Mouse (Mus musculus) 3134 (cell line): ENCODE results near the gene Hip1.

Source experiments
- DNase-seq: peaks from one replicate; pipeline ENCODE4 v3.0.0-alpha.2; 2011; ENCODE audit warnings: low spot score; ENCODE audit not compliant: insufficient read length; ENCODE audit errors: extremely low read depth

Hip1 gene

DNA sequence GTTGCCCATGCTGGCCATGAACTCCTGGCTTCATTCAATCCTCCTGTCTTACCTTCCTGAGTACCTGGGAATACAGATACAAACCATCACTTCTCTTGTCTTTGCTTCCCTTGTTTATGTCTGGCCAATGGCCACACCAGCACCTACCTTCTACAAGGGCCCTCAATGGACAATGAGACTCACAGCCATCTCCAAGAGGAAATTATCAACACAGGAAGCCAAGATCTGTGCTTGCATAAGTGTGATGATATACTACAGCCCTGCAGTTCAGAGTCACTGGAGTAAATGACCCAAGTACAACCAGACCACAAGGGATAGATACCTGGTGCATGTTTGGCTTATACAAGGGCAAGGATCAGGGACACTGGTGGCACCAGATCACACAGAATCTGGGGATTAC is 9.1 kb downstream of the Hip1 start:
- no peak for DNase-seq

DNA sequence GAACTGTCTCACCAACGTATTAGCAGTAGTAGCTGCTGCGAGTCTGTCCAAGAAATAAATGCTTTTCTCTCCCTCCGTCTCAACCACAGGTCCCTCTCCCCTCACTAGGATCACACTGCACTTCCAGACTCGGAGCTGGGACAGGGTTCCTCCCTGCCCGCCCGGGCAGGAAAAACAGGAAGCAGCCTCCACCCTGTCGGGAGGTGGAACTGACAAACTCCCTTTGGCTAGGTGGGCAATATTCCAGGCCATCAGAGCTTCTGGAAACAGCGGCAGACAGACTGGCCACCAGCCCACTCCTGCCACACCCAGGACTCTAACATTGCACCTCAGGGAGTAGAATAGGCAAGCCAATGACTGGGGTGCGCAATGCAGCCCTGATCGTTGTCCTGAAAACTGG is 11.5 kb downstream of the Hip1 start:
- DNase-seq: peak; percentile 80

DNA sequence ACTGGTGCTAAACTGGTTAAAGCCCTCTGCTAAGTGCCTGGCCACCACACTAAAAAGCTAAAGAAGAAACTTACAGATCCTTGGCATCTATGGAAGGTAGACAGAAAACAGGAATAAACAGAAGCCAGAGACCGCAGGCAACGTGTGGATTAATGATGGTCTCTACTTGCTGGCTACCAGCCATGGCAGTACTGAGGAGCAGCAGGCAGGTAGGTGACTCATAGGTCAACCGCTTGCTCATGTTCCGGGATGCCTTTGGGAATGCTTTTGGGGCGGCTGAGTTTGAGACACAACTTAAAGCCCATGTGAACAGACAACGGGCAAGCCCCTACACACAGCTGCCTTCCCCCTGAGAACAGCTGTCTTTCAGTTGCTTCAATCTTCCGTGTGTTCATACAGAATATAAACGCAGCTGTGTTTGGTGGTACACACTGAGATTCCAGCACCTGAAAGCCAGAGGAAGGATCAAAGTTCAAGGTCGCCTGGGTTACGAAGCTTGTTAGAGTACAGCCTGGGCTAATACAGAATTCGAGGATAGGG is 13.5 kb downstream of the Hip1 start:
- DNase-seq: no peak

DNA sequence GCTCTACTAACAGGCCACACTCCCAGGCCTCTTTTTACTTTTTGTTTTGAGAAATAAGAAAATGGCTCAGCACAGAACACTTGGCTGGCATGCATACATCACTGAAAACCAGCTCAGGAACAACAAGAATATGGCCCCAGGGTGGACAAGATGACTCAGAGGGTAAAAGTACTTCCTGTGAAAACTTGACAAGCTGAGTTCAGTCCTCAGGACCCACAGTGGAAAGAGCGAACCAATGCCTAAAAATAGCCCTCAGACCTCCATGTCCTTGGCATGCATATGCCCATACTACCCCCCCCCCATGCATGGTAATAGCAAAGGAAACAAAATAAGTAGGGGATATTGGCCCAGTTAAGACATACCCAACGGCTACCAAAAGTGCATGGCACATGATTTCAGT is 15.0 kb downstream of the Hip1 start:
- no peak for DNase-seq

DNA sequence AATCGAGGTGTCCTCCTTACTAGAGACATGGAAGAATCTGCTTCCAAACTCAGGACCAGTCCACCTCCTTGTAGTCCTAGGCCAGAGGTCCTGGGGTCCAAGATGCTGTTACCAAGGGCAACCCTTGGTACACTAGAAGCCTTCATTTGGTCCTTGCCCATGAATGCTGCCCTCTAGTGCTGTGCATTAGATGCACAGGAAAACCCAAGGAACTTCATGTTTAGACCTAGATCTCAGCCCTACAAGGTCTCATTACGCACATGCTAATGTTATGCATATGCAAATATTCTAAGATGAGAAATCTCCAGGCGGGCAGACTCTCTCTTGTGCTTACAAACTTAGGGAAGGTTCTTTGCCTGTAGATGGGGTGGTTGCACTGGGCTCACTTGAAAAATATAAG is 15.6 kb downstream of the Hip1 start:
- no peak for DNase-seq

DNA sequence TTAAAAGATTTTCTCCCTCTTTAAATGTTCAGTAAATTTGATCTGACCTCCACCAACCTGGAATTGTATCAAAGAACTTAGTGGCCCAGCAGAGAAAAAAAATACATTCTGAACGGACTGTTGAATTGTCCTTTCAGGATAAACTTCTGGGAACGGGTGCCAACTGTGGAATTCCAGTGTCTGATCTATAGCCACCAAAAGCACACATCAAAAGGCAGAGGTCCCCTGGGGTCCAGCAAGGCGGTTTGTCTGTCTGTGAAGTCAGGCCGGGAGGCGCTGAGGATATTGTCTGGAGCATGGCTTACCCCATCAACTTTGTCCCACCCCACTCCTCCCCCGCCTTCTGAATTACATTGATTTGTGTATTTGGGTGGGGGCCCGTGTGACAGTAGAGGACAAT is 16.9 kb downstream of the Hip1 start:
- no peak for DNase-seq

DNA sequence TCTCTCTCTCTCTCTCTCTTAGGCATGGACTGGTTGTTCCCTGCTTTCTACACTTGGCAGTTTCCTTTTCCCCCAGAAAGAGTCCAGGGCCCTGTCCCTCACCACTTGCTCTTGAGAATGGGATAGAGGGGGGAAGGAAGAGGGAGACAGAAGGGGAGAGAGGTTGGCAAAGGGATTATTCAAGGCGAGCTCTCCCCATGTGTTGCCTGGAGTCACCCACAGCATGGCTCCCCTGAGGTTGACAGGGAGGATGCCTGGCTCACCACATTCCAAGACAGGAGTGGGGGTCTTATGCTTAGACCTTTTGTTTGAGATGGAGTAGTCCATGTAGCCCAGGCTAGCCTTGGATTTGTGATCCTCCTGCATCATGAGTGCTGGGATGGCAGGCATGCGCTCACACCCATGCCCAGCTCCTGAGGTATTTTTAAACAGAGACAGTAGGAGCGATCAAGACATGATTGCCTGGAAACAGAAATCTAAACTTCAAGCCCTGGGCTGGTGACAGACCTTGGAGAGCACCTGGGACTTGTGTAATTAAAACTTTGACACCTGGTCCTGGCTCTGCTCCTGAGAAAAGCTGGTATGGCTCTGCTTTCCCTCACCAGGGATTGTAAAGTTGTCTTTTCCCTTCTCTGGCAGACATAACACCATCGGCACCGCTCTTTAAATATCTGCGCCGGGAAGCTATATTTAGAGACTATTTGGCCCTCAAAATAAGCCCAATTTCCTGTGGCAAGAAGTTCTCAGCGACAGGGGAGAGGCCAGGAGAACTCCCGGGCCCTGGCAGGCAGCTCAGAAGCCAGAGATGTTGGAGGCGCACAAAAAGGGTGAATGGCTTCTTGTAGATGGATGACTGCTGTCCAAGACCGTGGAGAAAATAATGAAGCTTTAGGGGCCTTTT is 20.0 kb downstream of the Hip1 start:
- DNase-seq: no peak

DNA sequence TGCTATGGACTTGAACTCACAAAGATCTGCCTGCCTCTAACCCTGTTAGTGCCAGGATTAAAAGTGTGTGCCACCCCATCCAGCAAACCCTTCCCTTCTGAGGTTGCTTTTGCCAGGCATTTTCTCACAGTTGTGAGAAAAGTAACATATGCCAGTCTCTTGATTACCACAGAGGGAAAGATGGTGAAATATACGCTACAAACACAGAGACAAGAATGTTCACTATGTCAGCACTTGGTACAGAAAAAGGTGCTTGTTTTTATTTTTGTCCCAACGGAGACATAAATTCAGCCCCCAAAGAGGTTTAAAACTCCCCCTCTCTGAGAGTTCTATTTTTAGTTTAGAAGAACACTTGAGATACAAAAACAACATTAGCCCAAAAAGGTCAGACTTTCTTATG is 20.8 kb downstream of the Hip1 start:
- DNase-seq: no peak

DNA sequence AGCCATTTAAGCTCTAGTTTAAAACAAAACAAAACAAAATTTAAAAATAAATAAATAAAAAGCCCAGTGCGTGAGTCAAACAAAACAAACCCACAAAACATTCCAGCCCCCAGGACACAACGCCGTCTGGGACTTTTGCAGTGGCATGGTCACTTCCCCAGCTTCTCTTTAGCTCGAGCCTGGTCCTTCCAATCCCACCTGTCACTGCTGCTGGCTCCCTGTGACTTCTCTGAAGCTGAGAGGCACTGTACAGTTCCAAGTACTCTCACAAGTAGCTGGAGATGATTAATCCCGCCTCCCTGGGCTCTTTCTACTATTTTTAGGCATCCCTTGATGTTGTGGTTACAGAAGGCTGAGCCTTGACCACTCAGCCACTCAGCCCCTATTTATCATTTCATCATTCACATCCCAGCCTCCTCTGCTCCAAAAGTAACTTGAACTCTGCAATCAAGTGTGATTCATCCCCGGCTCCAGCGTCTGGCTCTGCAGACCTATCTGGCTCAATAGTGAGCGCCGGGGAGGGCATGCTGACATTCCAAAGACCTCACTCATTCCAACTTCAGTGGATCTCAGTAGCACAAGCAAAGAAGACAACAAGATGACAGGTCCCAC is 22.7 kb downstream of the Hip1 start:
- DNase-seq: peak; percentile 90

DNA sequence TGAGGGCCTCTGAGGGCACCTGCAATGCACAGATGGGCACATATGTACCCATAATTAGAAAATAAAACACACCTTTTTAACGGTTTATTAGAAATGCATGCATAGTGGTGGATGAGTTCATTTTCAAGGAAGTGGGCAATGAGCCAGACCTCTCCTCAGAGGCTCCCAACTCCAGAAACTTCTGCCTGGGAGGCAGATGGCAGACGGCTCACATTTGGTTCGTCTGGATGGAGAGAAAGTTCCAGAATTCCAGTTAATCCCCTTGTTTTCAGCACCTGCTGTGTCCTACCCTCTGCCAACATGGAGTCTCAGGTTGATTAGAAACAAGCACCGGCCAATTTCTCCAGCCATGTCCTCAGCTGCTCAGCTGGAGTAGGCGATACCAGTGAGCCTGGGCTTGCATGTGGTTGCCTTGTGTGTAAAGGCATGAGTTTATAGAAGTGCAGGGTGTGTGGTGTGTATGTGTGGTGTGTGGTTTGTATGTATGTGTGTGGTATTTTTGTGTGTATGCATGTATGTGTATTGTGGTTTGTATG is 27.5 kb downstream of the Hip1 start:
- DNase-seq: no peak

DNA sequence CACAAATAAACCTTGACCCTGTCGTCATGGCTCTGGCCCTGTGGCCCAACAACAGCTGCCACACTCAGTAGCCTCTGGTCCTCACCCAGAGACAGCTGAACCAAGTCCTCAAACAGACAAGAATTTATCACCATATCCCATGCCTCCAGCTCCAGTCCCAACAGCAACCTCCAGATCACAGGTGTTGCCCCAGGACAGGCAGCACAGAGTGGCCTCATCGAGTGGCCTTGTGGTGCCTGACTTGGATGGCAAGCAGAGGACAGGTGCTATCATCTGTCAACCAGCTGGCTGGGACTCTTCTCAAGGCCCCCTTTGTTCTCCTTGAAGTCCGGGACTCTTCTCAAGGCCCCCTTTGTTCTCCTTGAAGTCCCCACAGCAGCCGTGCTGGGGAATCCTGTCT is 31.8 kb downstream of the Hip1 start:
- no peak for DNase-seq

DNA sequence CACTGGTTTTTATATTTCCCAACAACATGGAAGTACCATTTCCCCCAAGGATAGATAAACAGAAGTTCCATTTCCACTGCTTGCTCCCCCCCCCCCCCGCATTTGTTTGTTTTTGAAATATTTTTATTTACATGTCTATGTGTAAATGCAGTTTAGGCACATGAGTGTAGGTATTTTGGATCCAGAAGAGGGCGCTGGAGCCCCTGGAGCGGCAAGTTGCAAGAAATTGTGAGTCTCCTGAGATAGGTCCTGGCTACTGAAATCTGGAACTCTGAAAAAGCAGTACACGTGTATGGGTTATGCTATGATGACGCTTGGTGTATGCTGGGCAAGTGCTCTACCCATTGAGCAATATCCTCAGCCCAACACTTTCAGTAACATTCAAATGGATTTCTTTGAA is 33.8 kb downstream of the Hip1 start:
- DNase-seq: no peak

DNA sequence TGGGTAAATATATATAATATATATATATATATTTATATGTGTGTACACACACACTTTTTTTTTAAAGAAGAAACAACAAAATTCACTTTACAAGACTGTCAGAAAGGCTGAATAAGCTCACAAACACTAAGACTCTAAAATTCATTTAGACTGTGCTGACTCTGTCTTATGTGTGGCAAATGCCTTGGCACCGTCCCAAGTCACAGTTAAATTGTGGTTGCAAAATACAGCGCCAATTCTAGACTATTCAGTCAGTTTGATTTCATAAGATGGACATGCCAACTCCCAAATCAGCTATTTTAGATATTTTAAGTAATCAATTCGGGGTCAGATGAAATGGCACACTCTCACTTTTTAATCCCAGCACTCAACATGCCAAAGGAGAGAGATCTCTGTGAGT is 36.6 kb downstream of the Hip1 start:
- DNase-seq: no peak

DNA sequence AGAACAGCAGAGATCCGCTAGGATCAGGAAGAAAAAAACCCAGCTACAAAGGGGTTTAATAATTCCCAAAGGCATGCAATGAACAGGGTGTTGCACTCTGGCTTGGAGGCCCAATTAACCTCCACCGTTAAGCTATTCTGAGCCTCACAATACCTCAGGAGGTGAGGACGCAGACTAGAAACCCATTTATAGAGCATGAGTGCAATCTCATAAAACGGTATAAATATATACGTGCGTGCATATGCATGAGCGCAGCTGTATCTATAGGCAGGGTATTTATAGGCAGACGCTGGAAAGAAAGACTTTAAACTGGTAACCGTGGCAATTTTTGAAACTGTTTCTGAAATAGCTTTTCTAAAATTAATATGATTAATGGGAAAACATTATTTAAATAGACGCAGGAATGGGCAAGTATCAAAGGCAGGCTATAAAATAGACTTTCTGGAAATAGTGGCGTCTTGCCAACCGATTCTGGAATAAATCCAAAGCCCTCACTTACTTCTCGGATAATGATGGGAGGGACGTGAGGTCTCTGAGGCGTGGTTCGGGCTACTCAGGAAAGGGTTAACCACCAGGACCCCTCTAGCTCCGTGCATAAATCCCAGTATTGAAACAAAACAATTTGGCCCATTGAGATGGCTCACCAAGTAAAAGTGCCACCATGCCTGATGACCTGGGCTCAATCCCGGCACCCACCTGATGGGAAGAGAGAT is 37.2 kb downstream of the Hip1 start:
- no peak for DNase-seq

DNA sequence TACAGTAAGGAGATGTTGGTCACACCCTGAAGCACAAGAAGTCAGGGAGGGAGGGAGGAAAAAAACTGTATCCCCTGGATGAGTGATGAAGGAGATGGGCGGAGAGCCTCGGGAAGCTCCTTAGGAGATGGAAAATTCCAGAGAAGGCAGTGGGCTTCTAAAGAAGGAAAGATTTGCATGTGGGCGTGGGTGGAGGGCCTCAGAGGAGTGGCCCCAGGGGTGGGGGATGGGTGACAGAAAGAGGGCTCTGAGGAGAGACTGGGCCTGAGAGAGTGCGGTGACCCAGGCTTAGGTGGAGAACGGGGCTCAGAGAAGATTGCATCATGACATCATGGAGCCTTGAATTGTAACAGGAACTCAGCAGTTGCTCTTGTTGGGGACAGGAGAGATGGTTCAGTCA is 39.5 kb downstream of the Hip1 start:
- no peak for DNase-seq

DNA sequence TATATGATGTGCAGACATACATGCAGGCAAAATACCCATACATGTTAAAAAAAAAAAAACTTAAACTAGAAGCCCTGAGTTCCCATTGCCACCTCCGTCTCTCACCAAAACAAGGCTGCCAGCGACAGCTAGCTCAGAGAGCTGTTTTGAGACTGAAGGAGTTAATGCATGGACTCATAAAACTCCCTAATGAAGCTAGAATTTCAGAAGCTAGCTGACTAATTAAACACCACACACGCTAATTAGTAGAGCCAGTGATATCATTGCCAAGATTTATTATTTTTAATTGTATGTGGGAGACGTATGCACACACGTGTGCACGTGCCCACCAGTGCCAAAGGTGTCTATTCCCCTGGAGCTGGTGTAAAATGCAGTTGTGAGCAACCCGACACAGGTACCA is 42.0 kb downstream of the Hip1 start:
- DNase-seq: no peak

DNA sequence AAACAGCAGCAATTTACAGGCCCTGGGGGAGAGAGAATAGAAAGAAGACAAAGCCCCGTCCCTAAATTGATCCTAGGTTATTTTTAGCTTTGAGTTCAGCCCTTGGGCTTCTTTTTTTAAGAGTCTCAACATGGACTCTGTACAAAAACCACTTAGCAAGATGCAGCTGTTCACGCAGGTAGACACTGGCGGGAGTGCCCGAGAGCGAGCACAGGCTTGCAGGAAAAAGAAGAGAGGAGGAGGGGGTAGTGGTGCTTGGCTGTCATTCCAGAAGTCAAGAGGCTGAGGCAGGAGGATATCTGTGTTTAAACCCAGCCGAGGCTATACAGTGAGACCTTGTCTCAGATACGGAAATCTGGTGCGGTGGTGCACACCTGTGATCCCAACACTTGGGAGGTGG is 42.9 kb downstream of the Hip1 start:
- DNase-seq: no peak

DNA sequence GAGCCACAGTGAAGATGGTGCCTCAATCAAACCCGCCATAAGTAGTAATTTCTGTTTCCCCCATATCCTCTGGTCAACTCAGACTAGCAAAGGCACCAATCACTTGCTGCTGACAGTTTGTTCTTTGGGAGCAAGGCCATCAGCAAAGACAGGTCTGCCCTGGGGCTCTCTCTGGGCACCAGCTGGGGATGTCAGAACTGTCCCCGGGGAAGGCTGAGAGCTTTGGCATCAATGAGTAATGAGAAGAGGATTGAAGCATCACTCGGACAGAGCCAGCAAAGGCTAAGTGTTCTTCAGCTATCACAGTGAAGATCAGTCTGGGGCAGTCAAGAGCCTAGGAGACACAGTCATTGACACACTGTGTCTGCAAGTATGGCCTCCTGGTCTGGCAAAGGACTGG is 46.0 kb downstream of the Hip1 start:
- DNase-seq: no peak

DNA sequence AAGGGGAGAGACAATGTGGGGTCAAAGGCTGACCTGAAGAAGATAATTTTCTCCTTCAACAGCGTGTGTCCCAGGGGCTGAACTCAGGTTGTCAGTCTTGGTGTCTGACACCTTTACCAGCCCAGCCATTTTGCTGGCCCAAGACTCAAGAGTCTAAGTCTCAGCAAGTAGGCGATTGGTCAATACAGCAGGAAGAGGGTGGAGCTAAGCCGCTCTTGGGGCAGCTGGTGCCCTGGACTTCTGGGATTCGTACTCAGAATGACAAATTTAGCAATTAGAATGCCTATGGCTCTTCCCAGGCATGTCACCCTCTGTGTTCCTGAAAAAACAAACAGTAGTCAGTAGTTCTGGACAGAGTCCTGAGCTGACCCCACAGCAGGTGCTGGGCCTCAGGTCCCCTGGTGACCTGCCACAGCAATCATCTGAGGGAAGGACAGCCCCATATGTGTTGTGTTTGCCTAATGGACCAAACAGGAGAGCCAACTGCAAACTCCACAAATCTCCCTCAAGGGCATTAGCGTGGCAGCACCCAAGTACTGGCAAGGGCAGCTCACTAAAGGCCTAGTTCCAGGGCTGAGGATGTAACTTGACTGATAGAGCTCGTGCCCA is 47.5 kb downstream of the Hip1 start:
- no peak for DNase-seq

DNA sequence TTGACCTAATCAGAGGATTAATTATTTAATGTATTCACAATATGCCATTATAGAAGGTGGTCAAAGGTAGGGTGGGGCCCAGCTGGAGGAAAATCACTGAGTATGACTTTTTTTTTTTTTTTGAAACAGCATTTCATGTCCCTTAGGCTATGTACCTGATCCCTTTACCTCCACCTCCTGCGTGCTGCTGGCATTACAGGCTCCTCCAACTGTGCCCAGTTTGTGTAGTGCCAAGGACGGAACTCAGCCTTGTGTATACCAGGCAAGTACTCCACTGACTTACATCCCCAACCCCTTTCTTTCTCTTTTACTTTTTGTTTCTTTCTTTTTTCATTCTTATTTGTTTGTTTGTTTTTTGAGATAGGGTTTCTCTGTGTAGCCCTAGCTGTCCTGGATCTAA is 48.4 kb downstream of the Hip1 start:
- no peak for DNase-seq

DNA sequence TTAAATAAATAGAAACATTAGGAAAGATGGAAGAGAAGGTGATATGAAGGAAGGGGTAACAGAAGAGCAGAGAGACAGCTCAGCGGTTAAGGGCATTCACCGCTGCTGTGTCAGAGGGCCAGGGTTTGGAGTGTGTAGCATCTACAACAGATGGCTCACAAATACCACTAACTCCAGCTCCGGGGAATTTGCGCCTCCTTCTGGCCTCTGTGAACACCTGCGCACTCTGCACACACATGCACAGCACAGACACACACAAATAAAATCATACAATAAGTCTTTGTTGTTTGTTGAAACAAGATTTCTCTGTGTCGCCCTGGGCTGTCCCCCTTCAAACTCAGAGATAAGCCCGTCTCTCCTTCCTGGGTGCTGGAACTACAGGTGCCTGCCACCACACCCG is 49.4 kb downstream of the Hip1 start:
- DNase-seq: no peak
